ENCODE assay signal across 28 mouse cellular contexts in genomic region chr3:159917328-159918090, GRCm38 (mm10).
DNase-seq lines count a peak whose midpoint lies in the region; ATAC-seq lines count a peak whose summit lies in the region.
"Had no signal": no experiment of that assay in that cellular context is flagged by ENCODE, and none has a peak within 500 bp of the region (broad histone marks: within the 10 kb centered on the region; RNA-seq: fewer than 3 reads in every experiment).

No protein-coding gene starts in this region.

- peaks cover 27% of the 10 kb centered on the region for H3K36me3 ChIP-seq in heart, embryonic 15.5 days
- H3K36me3 ChIP-seq in heart, embryonic 11.5 days (ENCODE audit: control insufficient read depth, insufficient read depth, low read length): 0 out of 2 replicates have a peak, but pooled peaks cover 8% of the 10 kb centered on the region
- peaks cover 10% of the 10 kb centered on the region for H3K36me3 ChIP-seq in limb, embryonic 15.5 days
- H3K36me3 ChIP-seq: hindbrain, embryonic 15.5 days; liver, embryonic 12.5 days; neural tube, embryonic 15.5 days had no signal

- no peaks in the 10 kb centered on the region for H3K27me3 ChIP-seq in heart, embryonic 15.5 days
- H3K27me3 ChIP-seq in heart, embryonic 11.5 days (ENCODE audit: control insufficient read depth, insufficient read depth, low read length): no peaks in the 10 kb centered on the region
- H3K27me3 ChIP-seq in limb, embryonic 15.5 days: no peaks in the 10 kb centered on the region
- H3K27me3 ChIP-seq: hindbrain, embryonic 15.5 days; liver, embryonic 12.5 days; neural tube, embryonic 15.5 days had no signal

- H3K4me3 ChIP-seq in heart, embryonic 15.5 days: no peak overlapping the region
- H3K4me3 ChIP-seq in heart, embryonic 11.5 days (ENCODE audit: low read depth, low read length): no peak overlapping the region
- H3K4me3 ChIP-seq in limb, embryonic 15.5 days: no peak overlapping the region
- H3K4me3 ChIP-seq: gastrocnemius, adult 2 months; hindbrain, embryonic 10.5 days; hindbrain, embryonic 15.5 days; liver, embryonic 12.5 days; neural tube, embryonic 15.5 days had no signal

- no peak overlapping the region for H3K4me2 ChIP-seq in heart, embryonic 15.5 days
- no peak overlapping the region for H3K4me2 ChIP-seq in heart, embryonic 11.5 days
- H3K4me2 ChIP-seq in limb, embryonic 15.5 days: no peak overlapping the region
- H3K4me2 ChIP-seq: hindbrain, embryonic 15.5 days; liver, embryonic 12.5 days; neural tube, embryonic 15.5 days had no signal

- ATAC-seq in heart, embryonic 15.5 days (replicated peaks; ENCODE audit: insufficient number of reproducible peaks, insufficient read depth, low FRiP score, low read depth): no peak
- ATAC-seq in heart, embryonic 11.5 days (replicated peaks; ENCODE audit: insufficient number of reproducible peaks, low FRiP score, low TSS enrichment): no peak
- ATAC-seq in limb, embryonic 15.5 days (ENCODE audit: insufficient number of reproducible peaks, low FRiP score, low TSS enrichment, low read depth): peak; percentile 65; the same call in 1 of the 2 replicates
- ATAC-seq: activated CD4-positive, CD25-positive, alpha-beta regulatory T cell, adult 4 months; forebrain, embryonic 16.5 days; inflammation-experienced regulatory T-cells, adult 6 months; liver, embryonic 12.5 days; liver, postnatal 0 days; lung, postnatal 0 days had no signal

- WGBS in heart, embryonic 15.5 days: 56% methylated on average over 2 of the region's 2 CpGs
- 68% methylated on average over 2 of the region's 2 CpGs for WGBS in heart, embryonic 11.5 days (ENCODE audit: insufficient replicate concordance)
- WGBS in limb, embryonic 15.5 days: 38% methylated on average over 2 of the region's 2 CpGs

- H3K4me1 ChIP-seq in heart, embryonic 15.5 days (replicated peaks): peaks cover 7% of the 10 kb centered on the region; the same call in 1 of the 2 replicates
- 0 out of 2 replicates have a peak, but pooled peaks cover 2% of the 10 kb centered on the region for H3K4me1 ChIP-seq in heart, embryonic 11.5 days (ENCODE audit: control insufficient read depth, insufficient read depth, low read length)
- peaks cover 6% of the 10 kb centered on the region; the same call in 1 of the 2 replicates for H3K4me1 ChIP-seq in limb, embryonic 15.5 days
- H3K4me1 ChIP-seq: hindbrain, embryonic 10.5 days; hindbrain, embryonic 15.5 days; liver, embryonic 12.5 days; neural tube, embryonic 15.5 days had no signal

- H3K27ac ChIP-seq in heart, embryonic 15.5 days: peak overlapping the region; percentile 67
- no peak overlapping the region for H3K27ac ChIP-seq in heart, embryonic 11.5 days (ENCODE audit: low read depth, low read length)
- peak overlapping the region; percentile 75 for H3K27ac ChIP-seq in limb, embryonic 15.5 days
- H3K27ac ChIP-seq: gastrocnemius, adult 2 months; hindbrain, embryonic 10.5 days; hindbrain, embryonic 15.5 days; liver, embryonic 12.5 days; neural tube, embryonic 15.5 days had no signal

- H3K9me3 ChIP-seq in heart, embryonic 15.5 days (replicated peaks): no peaks in the 10 kb centered on the region
- no peaks in the 10 kb centered on the region for H3K9me3 ChIP-seq in heart, embryonic 11.5 days (replicated peaks; ENCODE audit: control insufficient read depth, low read length)
- H3K9me3 ChIP-seq in limb, embryonic 15.5 days: no peaks in the 10 kb centered on the region
- H3K9me3 ChIP-seq: hindbrain, embryonic 10.5 days; hindbrain, embryonic 15.5 days; liver, embryonic 12.5 days; neural tube, embryonic 15.5 days had no signal

- H3K9ac ChIP-seq in heart, embryonic 15.5 days: no peak overlapping the region
- H3K9ac ChIP-seq in heart, embryonic 11.5 days (ENCODE audit: low read depth, low read length): no peak overlapping the region
- no peak overlapping the region for H3K9ac ChIP-seq in limb, embryonic 15.5 days
- H3K9ac ChIP-seq: hindbrain, embryonic 15.5 days; liver, embryonic 12.5 days; liver, postnatal 0 days; neural tube, embryonic 15.5 days had no signal

- DNase-seq in Muller cell, postnatal 12 days (ENCODE audit: inconsistent ontology term): peak; percentile 6
- DNase-seq in brain, adult 2 months (ENCODE audit: low read depth, low spot score): peak; percentile 38
- DNase-seq in kidney, postnatal 36 days: no peak
- DNase-seq: adrenal gland, adult 2 months; B cell, adult 2 months; cerebellum, adult 8-10 months; cerebellum, postnatal 25 days; gastrocnemius, adult 2 months; gastrocnemius, postnatal 36 days; heart, postnatal 10 days; kidney, adult 2 months; kidney, postnatal 4 days; liver, postnatal 0 days; lung, postnatal 4 days; midbrain, embryonic 14.5 days; retina, postnatal 1 day; right cerebral cortex, postnatal 14 days had no signal

Comparison
In these comparisons a context has a peak if more than half of its experiments do, and no peak if none do; other contexts are left out.
1. DNase-seq: peak in Muller cell, postnatal 12 days (single experiment) and brain, adult 2 months (single experiment); none in kidney, postnatal 36 days (0 of 2).